Mouse (Mus musculus) heart, adult 9 months (tissue): ENCODE results near the gene Tex9.
"Not testable (repeated sequence)": the region's sequence is repeated elsewhere in the genome, so short reads cannot be mapped to it uniquely, and the experiment has no call there.

Experiments
- DNase-seq, 2 experiments: peaks; one replicate each; pipeline ENCODE4 v3.0.0; 2022; ENCODE audit warnings: low spot score in 2 of 2

The Tex9 gene

GRCm38 (mm10) chr9:72479276-72479675 is 12.7 kb downstream of the Tex9 start:
- DNase-seq = no peak

GRCm38 (mm10) chr9:72477306-72477705 is 14.7 kb downstream of the Tex9 start:
- DNase-seq = no peak

- no peak for DNase-seq
Observed at GRCm38 (mm10) chr9:72475511-72475910, 16.5 kb downstream of the Tex9 start.

GRCm38 (mm10) chr9:72469851-72470250 is 22.2 kb downstream of the Tex9 start:
- DNase-seq = no peak

- no peak for DNase-seq
Observed at GRCm38 (mm10) chr9:72468616-72469015, 23.4 kb downstream of the Tex9 start.

- peak in 1 of 2 experiments; percentile 5 for DNase-seq
Observed at GRCm38 (mm10) chr9:72467551-72468407, 24.2 kb downstream of the Tex9 start.

- no peak for DNase-seq
Observed at GRCm38 (mm10) chr9:72465754-72466181, 26.2 kb downstream of the Tex9 start.

GRCm38 (mm10) chr9:72464806-72465205 is 27.2 kb downstream of the Tex9 start:
- no peak for DNase-seq

- DNase-seq = no peak
Observed at GRCm38 (mm10) chr9:72462427-72462826, 29.6 kb downstream of the Tex9 start.

- no peak for DNase-seq
Observed at GRCm38 (mm10) chr9:72460767-72461166, 31.2 kb downstream of the Tex9 start.

- DNase-seq = no peak
Observed at GRCm38 (mm10) chr9:72459703-72460102, 32.3 kb downstream of the Tex9 start.

GRCm38 (mm10) chr9:72458233-72458632 is 33.8 kb downstream of the Tex9 start:
- peak; percentile 37 to 46 for DNase-seq

GRCm38 (mm10) chr9:72456374-72456773 is 35.6 kb downstream of the Tex9 start:
- no peak for DNase-seq

GRCm38 (mm10) chr9:72454281-72454680 is 37.7 kb downstream of the Tex9 start:
- not testable (repeated sequence) for DNase-seq

- no peak for DNase-seq
Observed at GRCm38 (mm10) chr9:72451111-72451510, 40.9 kb downstream of the Tex9 start.

GRCm38 (mm10) chr9:72450363-72450762 is 41.6 kb downstream of the Tex9 start:
- no peak for DNase-seq

- DNase-seq = no peak
Observed at GRCm38 (mm10) chr9:72449841-72450240, 42.2 kb downstream of the Tex9 start.

GRCm38 (mm10) chr9:72449367-72449766 is 42.6 kb downstream of the Tex9 start:
- peak; percentile 55 to 65 for DNase-seq

GRCm38 (mm10) chr9:72448026-72448425 is 44.0 kb downstream of the Tex9 start:
- peak; percentile 12 to 26 for DNase-seq

- DNase-seq = no peak
Observed at GRCm38 (mm10) chr9:72441927-72442715, 49.9 kb downstream of the Tex9 start.

- no peak for DNase-seq
Observed at GRCm38 (mm10) chr9:72440948-72441926, 50.8 kb downstream of the Tex9 start.
